ENCODE assay signal across 9 mouse cellular contexts in genomic region chr4:88738480-88738879, GRCm38 (mm10). TPM values are rescaled to one million over a fixed set of nuclear protein-coding genes. Genes with fewer than 3 reads are reported as not detected.
DNase-seq lines count a peak whose midpoint lies in the region; ATAC-seq and TF ChIP-seq lines count a peak whose summit lies in the region.
"Had no signal": no experiment of that assay in that cellular context is flagged by ENCODE, and none has a peak within 500 bp of the region (broad histone marks: within the 10 kb centered on the region; RNA-seq: fewer than 3 reads in every experiment).

No protein-coding gene starts in this region.

- no peaks in the 10 kb centered on the region for H3K79me2 ChIP-seq in heart, adult 2 months (replicated peaks; ENCODE audit: control insufficient read depth, insufficient read depth, low read length)

- H3K27me3 ChIP-seq in heart, adult 2 months (ENCODE audit: control insufficient read depth, insufficient read depth, low read length), result no peaks in the 10 kb centered on the region
- H3K27me3 ChIP-seq in heart, embryonic 11.5 days (ENCODE audit: control insufficient read depth, insufficient read depth, low read length), result no peaks in the 10 kb centered on the region
- H3K27me3 ChIP-seq in forebrain, postnatal 0 days (ENCODE audit: insufficient read depth, low read length), result no peaks in the 10 kb centered on the region

- H3K4me3 ChIP-seq in heart, adult 2 months, result no peak overlapping the region
- no peak overlapping the region for H3K4me3 ChIP-seq in heart, embryonic 11.5 days (ENCODE audit: low read depth, low read length)
- H3K4me3 ChIP-seq in forebrain, postnatal 0 days (ENCODE audit: low read depth, low read length), result no peak overlapping the region

- intact Hi-C loops in heart, adult 2 months (cut with DNase I), result loop anchor here (2.0 kb wide), 1 partner anchor 18 kb away; no protein-coding TSS in a partner anchor

- DNase-seq in heart, adult 2 months, result peak; percentile 60 to 85
- DNase-seq in CD8-positive naive resting alpha-beta T cell, adult 2 months (ENCODE audit: low read depth in 2 of 2, low spot score in 2 of 2), result peak; percentile 78 to 79
- peak; percentile 73 for DNase-seq in brain, adult 2 months (ENCODE audit: low read depth, low spot score)
- DNase-seq in forebrain, postnatal 0 days, result peak; percentile 54
- peak; percentile 85 for DNase-seq in kidney, postnatal 10 days
- DNase-seq in spleen, postnatal 36 days (ENCODE audit: low spot score in 2 of 2), result peak; percentile 21 to 44

- no peak for ATAC-seq in heart, embryonic 11.5 days (replicated peaks; ENCODE audit: insufficient number of reproducible peaks, low FRiP score, low TSS enrichment)
- peak; percentile 14; the same call in 1 of the 2 replicates for ATAC-seq in forebrain, postnatal 0 days
- peak; percentile 86 for ATAC-seq in megakaryocyte progenitor cell, adult 5-6 weeks (replicated peaks; ENCODE audit: poor library complexity)

- no peaks in the 10 kb centered on the region for H3K4me1 ChIP-seq in heart, adult 2 months (ENCODE audit: control insufficient read depth, insufficient read depth, low read length)
- H3K4me1 ChIP-seq in heart, embryonic 11.5 days (ENCODE audit: control insufficient read depth, insufficient read depth, low read length), result no peaks in the 10 kb centered on the region
- no peaks in the 10 kb centered on the region for H3K4me1 ChIP-seq in forebrain, postnatal 0 days (ENCODE audit: insufficient read depth)

- H3K36me3 ChIP-seq in heart, adult 2 months (ENCODE audit: control insufficient read depth, insufficient read depth, low read length), result no peaks in the 10 kb centered on the region
- H3K36me3 ChIP-seq in heart, embryonic 11.5 days (ENCODE audit: control insufficient read depth, insufficient read depth, low read length), result no peaks in the 10 kb centered on the region
- H3K36me3 ChIP-seq in forebrain, postnatal 0 days (ENCODE audit: insufficient read depth), result no peaks in the 10 kb centered on the region

- WGBS in heart, adult 2 months, result 1% methylated on average over 2 of the region's 2 CpGs
- WGBS in heart, embryonic 11.5 days (ENCODE audit: insufficient replicate concordance), result 4% methylated on average over 2 of the region's 2 CpGs
- WGBS in forebrain, postnatal 0 days, result 2% methylated on average over 2 of the region's 2 CpGs

- peak; percentile 100; the same call in 1 of the 2 replicates for TF ChIP-seq CTCF in heart, adult 2 months (IDR thresholded peaks at IDR 0.05)
- peak; percentile 71 for TF ChIP-seq CTCF in forebrain, postnatal 0 days (IDR thresholded peaks at IDR 0.05; ENCODE audit: low read depth)

- TF ChIP-seq EP300 in heart, adult 2 months (IDR thresholded peaks at IDR 0.05; ENCODE audit: insufficient read depth, low read depth, low read length), result peak; percentile 71; the same call in 1 of the 2 replicates

- no peaks in the 10 kb centered on the region for H3K9me3 ChIP-seq in heart, embryonic 11.5 days (replicated peaks; ENCODE audit: control insufficient read depth, low read length)
- H3K9me3 ChIP-seq in forebrain, postnatal 0 days (ENCODE audit: low read length), result no peaks in the 10 kb centered on the region

- no peak overlapping the region for H3K4me2 ChIP-seq in heart, embryonic 11.5 days
- H3K4me2 ChIP-seq in forebrain, postnatal 0 days (ENCODE audit: low read depth), result no peak overlapping the region

- no peak overlapping the region for H3K9ac ChIP-seq in heart, adult 2 months (ENCODE audit: low read depth, low read length)
- H3K9ac ChIP-seq in heart, embryonic 11.5 days (ENCODE audit: low read depth, low read length), result no peak overlapping the region
- H3K9ac ChIP-seq in forebrain, postnatal 0 days, result no peak overlapping the region

- H3K27ac ChIP-seq in heart, adult 2 months, result no peak overlapping the region
- H3K27ac ChIP-seq in heart, embryonic 11.5 days (ENCODE audit: low read depth, low read length), result no peak overlapping the region
- no peak overlapping the region for H3K27ac ChIP-seq in forebrain, postnatal 0 days (ENCODE audit: low read depth, low read length)

- no peak for TF ChIP-seq POLR2A in heart, adult 2 months (IDR thresholded peaks at IDR 0.05; ENCODE audit: insufficient read depth, low read depth, low read length)

RNA-seq across cellular contexts. Expression of gene Gm13271, which starts 16.2 kb away (rescaled TPM):
- total RNA-seq in heart, adult 2 months (2021), result not detected
- polyA plus RNA-seq in heart, adult 2 months (2012; rRNA removed), result not detected in 2 replicates
- not detected in 2 replicates for polyA plus RNA-seq in heart, embryonic 11.5 days (2014; fragmentation: Nextera tagmentation; extraction: Ambion mirVana)
- not detected in 2 replicates for total RNA-seq in forebrain, postnatal 0 days (2014; rRNA removed)
- polyA plus RNA-seq in forebrain, postnatal 0 days (2015; fragmentation: Nextera tagmentation; extraction: Ambion mirVana), result not detected in 2 replicates
- not detected in 2 replicates for total RNA-seq in megakaryocyte progenitor cell, adult 5-6 weeks (2015)
- not detected in 2 replicates for total RNA-seq in megakaryocyte progenitor cell, adult 5-6 weeks (2017)
- total RNA-seq: left cerebral cortex, postnatal 25 days had no signal

RNA-seq across cellular contexts. Expression of gene Klhl9, which starts 16.2 kb away (rescaled TPM):
- 10 to 100 TPM; 71.0 to 71.1 TPM for total RNA-seq in heart, adult 2 months (2021)
- 11.8 and 26.1 TPM in 2 replicates for polyA plus RNA-seq in heart, adult 2 months (2012; rRNA removed)
- polyA plus RNA-seq in heart, embryonic 11.5 days (2014; fragmentation: Nextera tagmentation; extraction: Ambion mirVana), result 99.9 and 113 TPM in 2 replicates
- total RNA-seq in forebrain, postnatal 0 days (2014; rRNA removed), result 171 and 176 TPM in 2 replicates
- polyA plus RNA-seq in forebrain, postnatal 0 days (2015; fragmentation: Nextera tagmentation; extraction: Ambion mirVana), result 65.8 and 78.1 TPM in 2 replicates
- total RNA-seq in megakaryocyte progenitor cell, adult 5-6 weeks (2015), result 48.8 and 49.8 TPM in 2 replicates
- 70.2 and 85.6 TPM in 2 replicates for total RNA-seq in megakaryocyte progenitor cell, adult 5-6 weeks (2017)

RNA-seq across cellular contexts. Expression of gene Gm26566, which starts 16.9 kb away (rescaled TPM):
- under 1 TPM in 1 of 2 experiments, not detected in 1; 0.36 TPM for total RNA-seq in heart, adult 2 months (2021)
- polyA plus RNA-seq in heart, adult 2 months (2012; rRNA removed), result 0.20 TPM in 1 of 2 replicates, not detected in the other
- polyA plus RNA-seq in heart, embryonic 11.5 days (2014; fragmentation: Nextera tagmentation; extraction: Ambion mirVana), result 0.63 and 0.87 TPM in 2 replicates
- total RNA-seq in forebrain, postnatal 0 days (2014; rRNA removed), result 1.2 and 2.9 TPM in 2 replicates
- polyA plus RNA-seq in forebrain, postnatal 0 days (2015; fragmentation: Nextera tagmentation; extraction: Ambion mirVana), result 0.84 and 1.1 TPM in 2 replicates
- total RNA-seq in megakaryocyte progenitor cell, adult 5-6 weeks (2015), result 0.56 TPM in 1 of 2 replicates, not detected in the other
- 1.2 and 1.5 TPM in 2 replicates for total RNA-seq in megakaryocyte progenitor cell, adult 5-6 weeks (2017)

RNA-seq across cellular contexts. Expression of gene Gm13283, which starts 21.4 kb away (rescaled TPM):
- total RNA-seq in heart, adult 2 months (2021), result not detected
- not detected in 2 replicates for polyA plus RNA-seq in heart, adult 2 months (2012; rRNA removed)
- polyA plus RNA-seq in heart, embryonic 11.5 days (2014; fragmentation: Nextera tagmentation; extraction: Ambion mirVana), result 0.39 and 0.56 TPM in 2 replicates
- total RNA-seq in forebrain, postnatal 0 days (2014; rRNA removed), result not detected in 2 replicates
- polyA plus RNA-seq in forebrain, postnatal 0 days (2015; fragmentation: Nextera tagmentation; extraction: Ambion mirVana), result not detected in 2 replicates
- total RNA-seq in megakaryocyte progenitor cell, adult 5-6 weeks (2015), result not detected in 2 replicates
- 0.67 and 0.68 TPM in 2 replicates for total RNA-seq in megakaryocyte progenitor cell, adult 5-6 weeks (2017)
- total RNA-seq: left cerebral cortex, postnatal 25 days had no signal

RNA-seq across cellular contexts. Expression of gene Gm13290, which starts 35.2 kb away (rescaled TPM):
- not detected for total RNA-seq in heart, adult 2 months (2021)
- polyA plus RNA-seq in heart, adult 2 months (2012; rRNA removed), result not detected in 2 replicates
- polyA plus RNA-seq in heart, embryonic 11.5 days (2014; fragmentation: Nextera tagmentation; extraction: Ambion mirVana), result 0.61 TPM in 1 of 2 replicates, not detected in the other
- not detected in 2 replicates for total RNA-seq in forebrain, postnatal 0 days (2014; rRNA removed)
- not detected in 2 replicates for polyA plus RNA-seq in forebrain, postnatal 0 days (2015; fragmentation: Nextera tagmentation; extraction: Ambion mirVana)
- total RNA-seq in megakaryocyte progenitor cell, adult 5-6 weeks (2015), result not detected in 2 replicates
- total RNA-seq in megakaryocyte progenitor cell, adult 5-6 weeks (2017), result not detected in 2 replicates
- total RNA-seq: left cerebral cortex, postnatal 25 days had no signal

Comparison
In these comparisons a context has a peak if more than half of its experiments do, and no peak if none do; other contexts are left out.
1. DNase-seq: peak in every context shown above with its lines; median percentile 85 in kidney, postnatal 10 days; 78 in CD8-positive naive resting alpha-beta T cell, adult 2 months; 73 in brain, adult 2 months; 72 in heart, adult 2 months; 54 in forebrain, postnatal 0 days; 32 in spleen, postnatal 36 days.